Mouse (Mus musculus): ENCODE data around the gene Nol10. TPM values are rescaled to one million over a fixed set of nuclear protein-coding genes. Genes with fewer than 3 reads are reported as not detected.

Nol10 gene
- total and polyA plus RNA-seq, 2 experiments from 2014 or later: 2.2 to 7.6 TPM

- Histone ChIP-seq H3K9me3 (replicated peaks; ENCODE audit: control insufficient read depth, low read length) (no peaks in the 10 kb centered on the region), H3K4me2 (ENCODE audit: low read depth, low read length) (no peak overlapping the region), H3K27me3 (ENCODE audit: control insufficient read depth, insufficient read depth, low read length) (no peaks in the 10 kb centered on the region), H3K36me3 (replicated peaks; ENCODE audit: control insufficient read depth, insufficient read depth, low read length) (peaks cover 26% of the 10 kb centered on the region), H3K4me1 (ENCODE audit: control insufficient read depth, insufficient read depth) (no peaks in the 10 kb centered on the region), H3K27ac (ENCODE audit: low read depth) (no peak overlapping the region), H3K9ac (replicated peaks; ENCODE audit: low read depth, low read length) (no peak overlapping the region), H3K4me3 (ENCODE audit: low read depth, low read length) (no peak overlapping the region)
- 87% methylated on average over 2 of the region's 2 CpGs for WGBS
- no peak for DNase-seq (ENCODE audit: low spot score)
- TF ChIP-seq CTCF (IDR thresholded peaks at IDR 0.05; ENCODE audit: low read depth) (no peak), EP300 (IDR thresholded peaks at IDR 0.05; ENCODE audit: low read depth) (no peak)
- ATAC-seq (ENCODE audit: insufficient read depth, low read depth): no peak
Observed at GRCm38 (mm10) chr12:17430578-17430977, 82.3 kb downstream of the Nol10 start.

- DNase-seq (ENCODE audit: low spot score) (no peak), ATAC-seq (ENCODE audit: insufficient read depth, low read depth) (no peak)
- Histone ChIP-seq H3K4me2 (ENCODE audit: low read depth, low read length) (no peak overlapping the region), H3K4me1 (ENCODE audit: control insufficient read depth, insufficient read depth) (no peaks in the 10 kb centered on the region), H3K9ac (replicated peaks; ENCODE audit: low read depth, low read length) (no peak overlapping the region), H3K4me3 (ENCODE audit: low read depth, low read length) (no peak overlapping the region), H3K27me3 (ENCODE audit: control insufficient read depth, insufficient read depth, low read length) (no peaks in the 10 kb centered on the region), H3K27ac (ENCODE audit: low read depth) (no peak overlapping the region), H3K36me3 (replicated peaks; ENCODE audit: control insufficient read depth, insufficient read depth, low read length) (peaks cover 26% of the 10 kb centered on the region), H3K9me3 (replicated peaks; ENCODE audit: control insufficient read depth, low read length) (no peaks in the 10 kb centered on the region)
- TF ChIP-seq CTCF (IDR thresholded peaks at IDR 0.05; ENCODE audit: low read depth) (no peak), EP300 (IDR thresholded peaks at IDR 0.05; ENCODE audit: low read depth) (no peak)
- WGBS: 78% methylated on average over 5 of the region's 5 CpGs
Observed at GRCm38 (mm10) chr12:17431166-17431565, 82.9 kb downstream of the Nol10 start.

GRCm38 (mm10) chr12:17431812-17432332 lies 83.6 kb downstream of the Nol10 start:
- 79% methylated on average over 4 of the region's 4 CpGs for WGBS

GRCm38 (mm10) chr12:17433712-17434111 lies 85.5 kb downstream of the Nol10 start:
- ATAC-seq (ENCODE audit: insufficient read depth, low read depth) (no peak), DNase-seq (ENCODE audit: low spot score) (no peak)
- Histone ChIP-seq H3K4me1 (ENCODE audit: control insufficient read depth, insufficient read depth) (no peaks in the 10 kb centered on the region), H3K4me2 (ENCODE audit: low read depth, low read length) (no peak overlapping the region), H3K9ac (replicated peaks; ENCODE audit: low read depth, low read length) (no peak overlapping the region), H3K27ac (ENCODE audit: low read depth) (no peak overlapping the region), H3K4me3 (ENCODE audit: low read depth, low read length) (no peak overlapping the region), H3K27me3 (ENCODE audit: control insufficient read depth, insufficient read depth, low read length) (no peaks in the 10 kb centered on the region), H3K9me3 (replicated peaks; ENCODE audit: control insufficient read depth, low read length) (no peaks in the 10 kb centered on the region), H3K36me3 (replicated peaks; ENCODE audit: control insufficient read depth, insufficient read depth, low read length) (peaks cover 20% of the 10 kb centered on the region)
- TF ChIP-seq EP300 (IDR thresholded peaks at IDR 0.05; ENCODE audit: low read depth): no peak
- WGBS: 93% methylated on average over 4 of the region's 4 CpGs

More at GRCm38 (mm10) chr12:17431812-17432332, 83.6 kb downstream of the Nol10 start:
- DNase-seq (ENCODE audit: low spot score) (no peak), ATAC-seq (ENCODE audit: insufficient read depth, low read depth) (no peak)
- Histone ChIP-seq H3K27ac (ENCODE audit: low read depth) (no peak overlapping the region), H3K9ac (replicated peaks; ENCODE audit: low read depth, low read length) (no peak overlapping the region), H3K27me3 (ENCODE audit: control insufficient read depth, insufficient read depth, low read length) (no peaks in the 10 kb centered on the region), H3K4me2 (ENCODE audit: low read depth, low read length) (no peak overlapping the region), H3K4me3 (ENCODE audit: low read depth, low read length) (no peak overlapping the region), H3K4me1 (ENCODE audit: control insufficient read depth, insufficient read depth) (no peaks in the 10 kb centered on the region), H3K36me3 (replicated peaks; ENCODE audit: control insufficient read depth, insufficient read depth, low read length) (peaks cover 26% of the 10 kb centered on the region), H3K9me3 (replicated peaks; ENCODE audit: control insufficient read depth, low read length) (no peaks in the 10 kb centered on the region)
- TF ChIP-seq CTCF (IDR thresholded peaks at IDR 0.05; ENCODE audit: low read depth) (no peak), EP300 (IDR thresholded peaks at IDR 0.05; ENCODE audit: low read depth) (no peak)

- H3K4me2 ChIP-seq (ENCODE audit: low read depth, low read length): no peak overlapping the region
- TF ChIP-seq CTCF (IDR thresholded peaks at IDR 0.05; ENCODE audit: low read depth): no peak
- TF ChIP-seq EP300 (IDR thresholded peaks at IDR 0.05; ENCODE audit: low read depth): no peak
- no peak overlapping the region for H3K9ac ChIP-seq (replicated peaks; ENCODE audit: low read depth, low read length)
- no peak overlapping the region for H3K4me3 ChIP-seq (ENCODE audit: low read depth, low read length)
- H3K36me3 ChIP-seq (replicated peaks; ENCODE audit: control insufficient read depth, insufficient read depth, low read length): no peaks in the 10 kb centered on the region
- ATAC-seq (ENCODE audit: insufficient read depth, low read depth): no peak
- H3K27ac ChIP-seq (ENCODE audit: low read depth): no peak overlapping the region
- 77% methylated on average over 2 of the region's 2 CpGs for WGBS
- no peaks in the 10 kb centered on the region for H3K4me1 ChIP-seq (ENCODE audit: control insufficient read depth, insufficient read depth)
- no peaks in the 10 kb centered on the region for H3K27me3 ChIP-seq (ENCODE audit: control insufficient read depth, insufficient read depth, low read length)
- no peaks in the 10 kb centered on the region for H3K9me3 ChIP-seq (replicated peaks; ENCODE audit: control insufficient read depth, low read length)
- DNase-seq (ENCODE audit: low spot score): no peak
Observed at GRCm38 (mm10) chr12:17436471-17436870, 88.2 kb downstream of the Nol10 start.

- Histone ChIP-seq H3K9me3 (replicated peaks; ENCODE audit: control insufficient read depth, low read length) (no peaks in the 10 kb centered on the region), H3K4me1 (ENCODE audit: control insufficient read depth, insufficient read depth) (no peaks in the 10 kb centered on the region), H3K27me3 (ENCODE audit: control insufficient read depth, insufficient read depth, low read length) (no peaks in the 10 kb centered on the region), H3K4me2 (ENCODE audit: low read depth, low read length) (no peak overlapping the region), H3K27ac (ENCODE audit: low read depth) (peak overlapping the region; percentile 50), H3K36me3 (replicated peaks; ENCODE audit: control insufficient read depth, insufficient read depth, low read length) (no peaks in the 10 kb centered on the region), H3K4me3 (ENCODE audit: low read depth, low read length) (no peak overlapping the region), H3K9ac (replicated peaks; ENCODE audit: low read depth, low read length) (no peak overlapping the region)
- ATAC-seq (ENCODE audit: insufficient read depth, low read depth): peak; percentile 70
- TF ChIP-seq EP300 (IDR thresholded peaks at IDR 0.05; ENCODE audit: low read depth): peak; percentile 91
- no peak for TF ChIP-seq CTCF (IDR thresholded peaks at IDR 0.05; ENCODE audit: low read depth)
- DNase-seq (ENCODE audit: low spot score): peak; percentile 66
- 38% methylated on average over 7 of the region's 7 CpGs for WGBS
Observed at GRCm38 (mm10) chr12:17440251-17440651, 92.0 kb downstream of the Nol10 start.

Data from heart, postnatal 0 days (tissue).